Mouse (Mus musculus) layer of hippocampus, adult 2 months (tissue): ENCODE measurements at regions not wholly inside any gene's neighbourhood (a gene's known extent, or its start where the extent isn't known, plus 50 kb on each side); places are given as distances from the start of the nearest gene placed in this dataset.
A peak's percentile ranks its signal among the peaks of the same experiment; 100 is the strongest.

Source experiments
- DNase-seq, 2 experiments: peaks; one replicate each; pipeline ENCODE4 v3.0.0; 2022; ENCODE audit warnings: low spot score in 2 of 2
- H3K27ac ChIP-seq: fragments of 200-600 bp; 2 replicates; pipeline ENCODE4 v1.8.1; 2022
- H3K4me3 ChIP-seq: fragments of 200-600 bp; 2 replicates; pipeline ENCODE4 v1.8.1; 2022; ENCODE audit warnings: mild to moderate bottlenecking
- CTCF ChIP-seq: fragments of 200-600 bp; conservative IDR thresholded peaks from 2 replicates; pipeline ENCODE4 v1.8.1; 2022; ENCODE audit warnings: antibody characterized with exemption, mild to moderate bottlenecking, moderate library complexity

GRCm38 (mm10) chrX:49387439-49387838 lies 76.3 kb upstream of the Arhgap36 start:
- no peak for TF ChIP-seq CTCF
- no peak overlapping the region for H3K27ac ChIP-seq
- no peak overlapping the region for H3K4me3 ChIP-seq
- no peak for DNase-seq

GRCm38 (mm10) chrX:49377067-49377466 lies 86.7 kb upstream of the Arhgap36 start:
- peak; percentile 3 to 36 for DNase-seq
- peak; percentile 71 for TF ChIP-seq CTCF
- Histone ChIP-seq H3K27ac (no peak overlapping the region), H3K4me3 (no peak overlapping the region)

- no peak for TF ChIP-seq CTCF
- H3K4me3 ChIP-seq: no peak overlapping the region
- H3K27ac ChIP-seq: no peak overlapping the region
- DNase-seq: no peak
These were observed 82.3 kb upstream of the Enox2 start for GRCm38 (mm10) chrX:49370384-49370783.

- no peak for TF ChIP-seq CTCF
- H3K27ac ChIP-seq: no peak overlapping the region
- DNase-seq: no peak
- no peak overlapping the region for H3K4me3 ChIP-seq
These were observed 81.3 kb upstream of the Enox2 start for GRCm38 (mm10) chrX:49369404-49369803.

GRCm38 (mm10) chrX:49346451-49346850 lies 58.4 kb upstream of the Enox2 start:
- TF ChIP-seq CTCF: peak; percentile 72
- Histone ChIP-seq H3K4me3 (no peak overlapping the region), H3K27ac (no peak overlapping the region)
- no peak for DNase-seq
